Mouse (Mus musculus) heart, postnatal 0 days (tissue): ENCODE data around the gene Wdr34. TPM values are rescaled to one million over a fixed set of nuclear protein-coding genes. Genes with fewer than 3 reads are reported as not detected.

ENCODE experiments used
- ATAC-seq: fragments of 200-750 bp; cut with Nextera tagmentation; 2 replicates; pipeline ENCODE4 v1.8.0; 2017; ENCODE audit warnings: low read depth, moderate number of reproducible peaks, moderate library complexity; ENCODE audit not compliant: insufficient read depth
- DNase-seq: peaks from one replicate; pipeline ENCODE4 v3.0.0-alpha.2; 2016; ENCODE audit warnings: low spot score
- H3K27ac ChIP-seq: fragments of 300-500 bp; sonication (generic); 2 replicates; pipeline ENCODE4 v1.5.1; 2014; ENCODE audit warnings: low read depth, mild to moderate bottlenecking
- H3K27me3 ChIP-seq: fragments of 300-500 bp; sonication (generic); 2 replicates; pipeline ENCODE4 v1.6.1; 2014; ENCODE audit warnings: low read length, mixed read lengths; ENCODE audit not compliant: control insufficient read depth, insufficient read depth
- H3K36me3 ChIP-seq: fragments of 300-500 bp; sonication (generic); replicated peaks from 2 replicates; pipeline ENCODE4 v1.6.1; 2014; ENCODE audit warnings: low read length, mixed read lengths; ENCODE audit not compliant: control insufficient read depth, insufficient read depth
- H3K4me1 ChIP-seq: fragments of 300-500 bp; sonication (generic); 2 replicates; pipeline ENCODE4 v1.6.1; 2014; ENCODE audit warnings: antibody characterized with exemption; ENCODE audit not compliant: control insufficient read depth, insufficient read depth
- H3K4me2 ChIP-seq: fragments of 300-500 bp; sonication (generic); 2 replicates; pipeline ENCODE4 v1.6.1; 2014; ENCODE audit warnings: low read depth, mild to moderate bottlenecking, low read length, moderate library complexity
- H3K4me3 ChIP-seq: fragments of 300-500 bp; sonication (generic); 2 replicates; pipeline ENCODE4 v1.5.1; 2014; ENCODE audit warnings: low read depth, low read length
- H3K9ac ChIP-seq: fragments of 300-500 bp; sonication (generic); replicated peaks from 2 replicates; pipeline ENCODE4 v1.6.1; 2014; ENCODE audit warnings: low read depth, low read length, mixed read lengths
- H3K9me3 ChIP-seq: fragments of 300-500 bp; sonication (generic); replicated peaks from 2 replicates; pipeline ENCODE4 v1.6.1; 2016; ENCODE audit warnings: low read length; ENCODE audit not compliant: control insufficient read depth
- CTCF ChIP-seq: IDR thresholded peaks from 2 replicates; pipeline ENCODE4 v1.5.1; 2016; ENCODE audit warnings: antibody characterized with exemption, control low read depth, low read depth
- EP300 ChIP-seq: IDR thresholded peaks from 2 replicates; pipeline ENCODE4 v1.6.1; 2016; ENCODE audit warnings: antibody characterized with exemption, low read depth
- WGBS: fragments of 180-500 bp; shearing (Covaris S2); extraction: QIAGEN DNeasy Blood & Tissue Kit; methylation state at CpG from one replicate; pipeline ENCODE4 v1.1.7; 2014; 5-methylcytosine and 5-hydroxymethylcytosine counted together
- polyA plus RNA-seq: library from polyadenylated mRNA; unstranded; fragments of >200 nt; fragmentation: Nextera tagmentation; extraction: Ambion mirVana; gene quantifications from 2 replicates; pipeline ENCODE4 v1.2.1, GENCODE M21; 2015
- total RNA-seq: library from RNA; depleted of rRNA; stranded (reverse); fragments of >200 nt; gene quantifications from 2 replicates; pipeline ENCODE4 v1.2.3, GENCODE M21; 2014; ENCODE audit warnings: low replicate concordance

Gene Wdr34
- total and polyA plus RNA-seq, 2 experiments from 2014 or later = 17.3 to 30.1 TPM

- Histone ChIP-seq H3K27ac (no peak overlapping the region), H3K27me3 (no peaks in the 10 kb centered on the region), H3K4me1 (no peaks in the 10 kb centered on the region), H3K4me3 (no peak overlapping the region), H3K9me3 (no peaks in the 10 kb centered on the region), H3K36me3 (no peaks in the 10 kb centered on the region), H3K4me2 (no peak overlapping the region), H3K9ac (no peak overlapping the region)
- TF ChIP-seq CTCF = no peak
- no peak for TF ChIP-seq EP300
- no peak for ATAC-seq
- DNase-seq = no peak
Measured at GRCm38 (mm10) chr2:30039687-30040086, 9.0 kb downstream of the Wdr34 start.

- DNase-seq (no peak), ATAC-seq (no peak)
- TF ChIP-seq EP300 (no peak), CTCF (no peak)
- H3K9ac ChIP-seq = no peak overlapping the region
- 93% methylated on average over 10 of the region's 10 CpGs for WGBS
- H3K4me1 ChIP-seq = no peaks in the 10 kb centered on the region
- H3K4me2 ChIP-seq = no peak overlapping the region
- no peaks in the 10 kb centered on the region for H3K9me3 ChIP-seq
- H3K36me3 ChIP-seq = no peaks in the 10 kb centered on the region
- no peak overlapping the region for H3K4me3 ChIP-seq
- H3K27me3 ChIP-seq = no peaks in the 10 kb centered on the region
- no peak overlapping the region for H3K27ac ChIP-seq
Measured at GRCm38 (mm10) chr2:30038370-30038769, 10.3 kb downstream of the Wdr34 start.

GRCm38 (mm10) chr2:30037762-30038161 is 10.9 kb downstream of the Wdr34 start:
- H3K27ac ChIP-seq = no peak overlapping the region
- H3K9ac ChIP-seq = no peak overlapping the region
- no peak for DNase-seq
- no peak overlapping the region for H3K4me3 ChIP-seq
- H3K27me3 ChIP-seq = no peaks in the 10 kb centered on the region
- H3K4me1 ChIP-seq = no peaks in the 10 kb centered on the region
- 0 out of 2 replicates have a peak, but pooled peaks cover under 1% of the 10 kb centered on the region for H3K36me3 ChIP-seq
- WGBS = 80% methylated on average over 2 of the region's 2 CpGs
- no peak for TF ChIP-seq EP300
- no peak for TF ChIP-seq CTCF
- no peak for ATAC-seq
- H3K4me2 ChIP-seq = no peak overlapping the region
- no peaks in the 10 kb centered on the region for H3K9me3 ChIP-seq

- TF ChIP-seq EP300 (no peak), CTCF (no peak)
Measured at GRCm38 (mm10) chr2:30032957-30033356, 15.7 kb downstream of the Wdr34 start.

GRCm38 (mm10) chr2:30032244-30032846 is 16.3 kb downstream of the Wdr34 start:
- peaks cover 54% of the 10 kb centered on the region for H3K36me3 ChIP-seq
- H3K9me3 ChIP-seq = no peaks in the 10 kb centered on the region
- ATAC-seq (peak; percentile 56; the same call in 1 of the 2 replicates), DNase-seq (no peak)
- H3K27ac ChIP-seq = no peak overlapping the region
- WGBS = 54% methylated on average over 11 of the region's 11 CpGs
- no peak overlapping the region for H3K9ac ChIP-seq
- no peak for TF ChIP-seq EP300
- TF ChIP-seq CTCF = peak; percentile 23
- H3K4me1 ChIP-seq = no peaks in the 10 kb centered on the region
- H3K4me3 ChIP-seq = no peak overlapping the region
- H3K27me3 ChIP-seq = no peaks in the 10 kb centered on the region
- no peak overlapping the region for H3K4me2 ChIP-seq

More at GRCm38 (mm10) chr2:30032957-30033356, 15.7 kb downstream of the Wdr34 start:
- Histone ChIP-seq H3K4me2 (no peak overlapping the region), H3K27ac (no peak overlapping the region), H3K9ac (no peak overlapping the region), H3K36me3 (peaks cover 48% of the 10 kb centered on the region), H3K4me1 (no peaks in the 10 kb centered on the region), H3K4me3 (no peak overlapping the region), H3K9me3 (no peaks in the 10 kb centered on the region), H3K27me3 (no peaks in the 10 kb centered on the region)
- DNase-seq (no peak), ATAC-seq (no peak)
- WGBS = 49% methylated on average over 6 of the region's 6 CpGs

- Histone ChIP-seq H3K9ac (no peak overlapping the region), H3K4me3 (no peak overlapping the region), H3K27ac (no peak overlapping the region), H3K27me3 (no peaks in the 10 kb centered on the region), H3K36me3 (peaks cover 100% of the 10 kb centered on the region), H3K4me2 (no peak overlapping the region), H3K9me3 (no peaks in the 10 kb centered on the region), H3K4me1 (no peaks in the 10 kb centered on the region)
- no peak for TF ChIP-seq EP300
- TF ChIP-seq CTCF = no peak
- WGBS = 92% methylated on average over 5 of the region's 5 CpGs
- ATAC-seq (no peak), DNase-seq (no peak)
Measured at GRCm38 (mm10) chr2:30026997-30027396, 21.7 kb downstream of the Wdr34 start.
